Mouse (Mus musculus): ENCODE measurements around the gene Cmpk2. TPM values are rescaled to one million over a fixed set of nuclear protein-coding genes. Genes with fewer than 3 reads are reported as not detected.
"Not testable (repeated sequence)": the region's sequence is repeated elsewhere in the genome, so short reads cannot be mapped to it uniquely, and the experiment has no call there.

Gene Cmpk2
- polyA plus RNA-seq, 2 experiments from 2014 or later, result 8.2 to 8.8 TPM

- ATAC-seq, result not testable (repeated sequence)
Observed at GRCm38 (mm10) chr12:26485738-26486580, 17.0 kb downstream of the Cmpk2 start.

- ATAC-seq, result no peak
Observed at GRCm38 (mm10) chr12:26487874-26488616, 19.0 kb downstream of the Cmpk2 start.

- ATAC-seq, result no peak
Observed at GRCm38 (mm10) chr12:26488617-26489274, 19.7 kb downstream of the Cmpk2 start.

- no peak for ATAC-seq
Observed at GRCm38 (mm10) chr12:26489942-26490341, 20.9 kb downstream of the Cmpk2 start.

GRCm38 (mm10) chr12:26501042-26501441, 32.0 kb downstream of the Cmpk2 start:
- no peak for ATAC-seq

- ATAC-seq, result no peak
Observed at GRCm38 (mm10) chr12:26510971-26511370, 42.0 kb downstream of the Cmpk2 start.

GRCm38 (mm10) chr12:26518206-26518605, 49.2 kb downstream of the Cmpk2 start:
- ATAC-seq, result no peak

GRCm38 (mm10) chr12:26524943-26525697, 56.1 kb downstream of the Cmpk2 start:
- ATAC-seq, result no peak

GRCm38 (mm10) chr12:26525698-26526026, 56.7 kb downstream of the Cmpk2 start:
- no peak for ATAC-seq

Other genes with a start within 250 kb of the Cmpk2 start
- 1 to 10 TPM; 4.9 to 6.5 TPM for gene Rnf144a, start 54.0 kb upstream of the Cmpk2 start, polyA plus RNA-seq (2017; shearing (Covaris generic))
- gene Rsad2, start 12.8 kb upstream of the Cmpk2 start, polyA plus RNA-seq (2017; shearing (Covaris generic)), result 1 to 10 TPM; 3.9 to 5.8 TPM

Data from CD4-positive, CD25-positive, alpha-beta regulatory T cell, adult 4 months (primary cell).